Comparison of ENCODE assay signal across 31 mouse cellular contexts in genomic region chr6:127059975-127060374, GRCm38 (mm10). TPM values are rescaled to one million over a fixed set of nuclear protein-coding genes. Genes with fewer than 3 reads are reported as not detected.
DNase-seq lines count a peak whose midpoint lies in the region; ATAC-seq and TF ChIP-seq lines count a peak whose summit lies in the region.
"Had no signal": no experiment of that assay in that cellular context is flagged by ENCODE, and none has a peak within 500 bp of the region (broad histone marks: within the 10 kb centered on the region; RNA-seq: fewer than 3 reads in every experiment).

No protein-coding gene starts in this region.

- no peak for DNase-seq in forebrain, postnatal 0 days
- no peak for DNase-seq in heart, embryonic 10.5 days (ENCODE audit: low spot score)
- no peak for DNase-seq in heart, adult 11 months
- DNase-seq in gastrocnemius, postnatal 4 days (ENCODE audit: low spot score in 2 of 2): no peak
- DNase-seq: adrenal gland, adult 8-10 months; adrenal gland, postnatal 14 days; adrenal gland, postnatal 36 days; B cell, adult 2 months; cerebellum, adult 11 months; cerebellum, adult 18-20 months; cerebellum, adult 8-10 months; cerebellum, adult 9-11 months; cerebellum, postnatal 14 days; cerebellum, postnatal 36 days; embryo, embryonic 11 days had no signal

- no peaks in the 10 kb centered on the region for H3K4me1 ChIP-seq in forebrain, postnatal 0 days (ENCODE audit: insufficient read depth)
- H3K4me1 ChIP-seq in forebrain, embryonic 15.5 days: no peaks in the 10 kb centered on the region
- H3K4me1 ChIP-seq in heart, embryonic 10.5 days: peaks cover 18% of the 10 kb centered on the region
- H3K4me1 ChIP-seq: embryonic facial prominence, embryonic 15.5 days had no signal

- WGBS in forebrain, postnatal 0 days: 63% methylated on average over 4 of the region's 4 CpGs
- 87% methylated on average over 4 of the region's 4 CpGs for WGBS in forebrain, embryonic 15.5 days
- WGBS in heart, embryonic 10.5 days: 82% methylated on average over 4 of the region's 4 CpGs

- no peaks in the 10 kb centered on the region for H3K27me3 ChIP-seq in forebrain, postnatal 0 days (ENCODE audit: insufficient read depth, low read length)
- no peaks in the 10 kb centered on the region for H3K27me3 ChIP-seq in forebrain, embryonic 15.5 days
- no peaks in the 10 kb centered on the region for H3K27me3 ChIP-seq in heart, embryonic 10.5 days (ENCODE audit: insufficient read depth, poor library complexity, severe bottlenecking)
- H3K27me3 ChIP-seq: embryonic facial prominence, embryonic 15.5 days; Patski had no signal

- no peaks in the 10 kb centered on the region for H3K36me3 ChIP-seq in forebrain, postnatal 0 days (ENCODE audit: insufficient read depth)
- no peaks in the 10 kb centered on the region for H3K36me3 ChIP-seq in forebrain, embryonic 15.5 days
- no peaks in the 10 kb centered on the region for H3K36me3 ChIP-seq in heart, embryonic 10.5 days
- H3K36me3 ChIP-seq: embryonic facial prominence, embryonic 13.5 days; embryonic facial prominence, embryonic 15.5 days; forebrain, embryonic 10.5 days; forebrain, embryonic 12.5 days; G1E had no signal

- 0 out of 2 replicates have a peak, but pooled peaks have one; percentile 23 for ATAC-seq in forebrain, postnatal 0 days
- no peak for ATAC-seq in forebrain, embryonic 15.5 days (replicated peaks)
- ATAC-seq: activated CD4-positive, CD25-positive, alpha-beta regulatory T cell, adult 4 months; CD4-positive, CD25-positive, alpha-beta regulatory T cell, adult 4 months; forebrain, embryonic 14.5 days; Patski had no signal

- no peak overlapping the region for H3K4me2 ChIP-seq in forebrain, postnatal 0 days (ENCODE audit: low read depth)
- H3K4me2 ChIP-seq in forebrain, embryonic 15.5 days (replicated peaks): no peak overlapping the region
- H3K4me2 ChIP-seq: embryonic facial prominence, embryonic 13.5 days; embryonic facial prominence, embryonic 15.5 days; forebrain, embryonic 12.5 days had no signal

- H3K4me3 ChIP-seq in forebrain, postnatal 0 days (ENCODE audit: low read depth, low read length): no peak overlapping the region
- H3K4me3 ChIP-seq in forebrain, embryonic 15.5 days: no peak overlapping the region
- no peak overlapping the region for H3K4me3 ChIP-seq in heart, embryonic 10.5 days
- H3K4me3 ChIP-seq: embryonic facial prominence, embryonic 13.5 days; embryonic facial prominence, embryonic 15.5 days; erythroblast, embryonic 14.5 days; forebrain, embryonic 10.5 days; forebrain, embryonic 12.5 days had no signal

- TF ChIP-seq CTCF in forebrain, postnatal 0 days (IDR thresholded peaks at IDR 0.05; ENCODE audit: low read depth): no peak

- H3K9me3 ChIP-seq in forebrain, postnatal 0 days (ENCODE audit: low read length): no peaks in the 10 kb centered on the region
- H3K9me3 ChIP-seq in forebrain, embryonic 15.5 days: no peaks in the 10 kb centered on the region
- H3K9me3 ChIP-seq in heart, embryonic 10.5 days: no peaks in the 10 kb centered on the region
- H3K9me3 ChIP-seq: embryonic facial prominence, embryonic 13.5 days; embryonic facial prominence, embryonic 15.5 days; forebrain, embryonic 10.5 days; forebrain, embryonic 12.5 days; G1E had no signal

- no peak overlapping the region for H3K9ac ChIP-seq in forebrain, postnatal 0 days
- H3K9ac ChIP-seq in forebrain, embryonic 15.5 days (replicated peaks): no peak overlapping the region
- H3K9ac ChIP-seq: embryonic facial prominence, embryonic 13.5 days; embryonic facial prominence, embryonic 15.5 days; forebrain, embryonic 12.5 days had no signal

- no peak overlapping the region for H3K27ac ChIP-seq in forebrain, postnatal 0 days (ENCODE audit: low read depth, low read length)
- no peak overlapping the region for H3K27ac ChIP-seq in forebrain, embryonic 15.5 days (replicated peaks)
- H3K27ac ChIP-seq in heart, embryonic 10.5 days: 0 out of 2 replicates have a peak overlapping the region, but pooled peaks have one; percentile 47
- H3K27ac ChIP-seq: embryonic facial prominence, embryonic 13.5 days; embryonic facial prominence, embryonic 15.5 days; forebrain, embryonic 10.5 days; forebrain, embryonic 12.5 days had no signal

RNA-seq across cellular contexts. Expression of gene Fgf23, which starts 12.7 kb away (rescaled TPM):
- total RNA-seq in forebrain, postnatal 0 days (2014; rRNA removed): 0.15 and 0.38 TPM in 2 replicates
- 0.08 and 0.13 TPM in 2 replicates for polyA plus RNA-seq in forebrain, postnatal 0 days (2015; fragmentation: Nextera tagmentation; extraction: Ambion mirVana)
- 0.09 and 0.10 TPM in 2 replicates for polyA plus RNA-seq in forebrain, embryonic 15.5 days (2015; fragmentation: Nextera tagmentation; extraction: Ambion mirVana)
- 0.11 and 0.46 TPM in 2 replicates for polyA plus RNA-seq in heart, embryonic 10.5 days (2016; fragmentation: Nextera tagmentation; extraction: Ambion mirVana)
- total RNA-seq in gastrocnemius, postnatal 4 days (2021): under 1 TPM in 1 of 2 experiments, not detected in 1; 0.20 TPM
- total RNA-seq: adrenal gland, adult 18-20 months; adrenal gland, adult 8-10 months; adrenal gland, postnatal 14 days; adrenal gland, postnatal 36 days; CH12.LX; common myeloid progenitor, adult 5-6 weeks had no signal
- polyA plus RNA-seq: activated CD4-positive, CD25-positive, alpha-beta regulatory T cell, adult 4 months; CD4-positive, CD25-positive, alpha-beta regulatory T cell, adult 4 months; embryonic facial prominence, embryonic 11.5 days; erythroblast, embryonic 14.5 days; forebrain, embryonic 10.5 days; G1E had no signal

RNA-seq across cellular contexts. Expression of gene Fgf6, which starts 44.6 kb away (rescaled TPM):
- not detected in 2 replicates for total RNA-seq in forebrain, postnatal 0 days (2014; rRNA removed)
- not detected in 2 replicates for polyA plus RNA-seq in forebrain, postnatal 0 days (2015; fragmentation: Nextera tagmentation; extraction: Ambion mirVana)
- polyA plus RNA-seq in forebrain, embryonic 15.5 days (2015; fragmentation: Nextera tagmentation; extraction: Ambion mirVana): not detected in 2 replicates
- 0.24 and 0.30 TPM in 2 replicates for polyA plus RNA-seq in heart, embryonic 10.5 days (2016; fragmentation: Nextera tagmentation; extraction: Ambion mirVana)
- total RNA-seq in gastrocnemius, postnatal 4 days (2021): 1 to 10 TPM; 8.2 to 9.7 TPM
- total RNA-seq: adrenal gland, adult 18-20 months; adrenal gland, adult 8-10 months; adrenal gland, postnatal 14 days; adrenal gland, postnatal 36 days; CH12.LX; common myeloid progenitor, adult 5-6 weeks had no signal
- polyA plus RNA-seq: activated CD4-positive, CD25-positive, alpha-beta regulatory T cell, adult 4 months; brain, embryonic 14.5 days; CD4-positive, CD25-positive, alpha-beta regulatory T cell, adult 4 months; erythroblast, embryonic 14.5 days; forebrain, embryonic 10.5 days; forebrain, embryonic 12.5 days; forebrain, embryonic 14.5 days; G1E; Patski had no signal

RNA-seq across cellular contexts. Expression of gene Tigar, which starts 49.4 kb away (rescaled TPM):
- 8.1 and 9.3 TPM in 2 replicates for total RNA-seq in forebrain, postnatal 0 days (2014; rRNA removed)
- polyA plus RNA-seq in forebrain, postnatal 0 days (2015; fragmentation: Nextera tagmentation; extraction: Ambion mirVana): 6.1 and 6.8 TPM in 2 replicates
- 9.2 and 10.0 TPM in 2 replicates for polyA plus RNA-seq in forebrain, embryonic 15.5 days (2015; fragmentation: Nextera tagmentation; extraction: Ambion mirVana)
- polyA plus RNA-seq in heart, embryonic 10.5 days (2016; fragmentation: Nextera tagmentation; extraction: Ambion mirVana): 9.0 and 12.6 TPM in 2 replicates
- 10 to 100 TPM; 10.4 to 10.9 TPM for total RNA-seq in gastrocnemius, postnatal 4 days (2021)
- polyA plus RNA-seq: erythroblast, embryonic 14.5 days had no signal
